8 mouse cellular contexts compared by ENCODE assay signal in genomic region chr5:123682372-123682771, GRCm38 (mm10). TPM values are rescaled to one million over a fixed set of nuclear protein-coding genes. Genes with fewer than 3 reads are reported as not detected.
DNase-seq lines count a peak whose midpoint lies in the region; ATAC-seq and TF ChIP-seq lines count a peak whose summit lies in the region.

No protein-coding gene starts in this region.

- H3K9me3 ChIP-seq in kidney, embryonic 14.5 days (ENCODE audit: control insufficient read depth, low read length), result no peaks in the 10 kb centered on the region
- H3K9me3 ChIP-seq in hindbrain, postnatal 0 days (ENCODE audit: low read length), result no peaks in the 10 kb centered on the region
- H3K9me3 ChIP-seq in midbrain, embryonic 13.5 days, result no peaks in the 10 kb centered on the region

- DNase-seq in kidney, adult 18-20 months, result no peak
- DNase-seq in hindbrain, postnatal 0 days (ENCODE audit: low spot score), result no peak
- no peak for DNase-seq in ovary, postnatal 10 days (ENCODE audit: low spot score)
- DNase-seq in frontal cortex, postnatal 14 days (ENCODE audit: low spot score in 2 of 2), result no peak
- no peak for DNase-seq in urinary bladder, adult 18-20 months (ENCODE audit: low spot score in 2 of 2)

- no peak for ATAC-seq in kidney, embryonic 14.5 days (ENCODE audit: low FRiP score, low TSS enrichment)
- ATAC-seq in hindbrain, postnatal 0 days, result no peak
- ATAC-seq in midbrain, embryonic 13.5 days, result no peak

- peak overlapping the region; percentile 95 for H3K4me2 ChIP-seq in kidney, embryonic 14.5 days (replicated peaks; ENCODE audit: low read depth, low read length)
- H3K4me2 ChIP-seq in hindbrain, postnatal 0 days (ENCODE audit: low read depth, low read length), result peak overlapping the region; percentile 76
- H3K4me2 ChIP-seq in midbrain, embryonic 13.5 days (replicated peaks), result peak overlapping the region; percentile 64

- H3K4me1 ChIP-seq in kidney, embryonic 14.5 days (ENCODE audit: control insufficient read depth, insufficient read depth, low read length), result peaks cover 13% of the 10 kb centered on the region
- H3K4me1 ChIP-seq in brown adipose tissue, adult 24 weeks (ENCODE audit: control insufficient read depth, insufficient read depth, insufficient read length, low read length), result peaks cover 19% of the 10 kb centered on the region
- H3K4me1 ChIP-seq in hindbrain, postnatal 0 days (ENCODE audit: insufficient read depth, low read length), result 0 out of 2 replicates have a peak, but pooled peaks cover 2% of the 10 kb centered on the region
- H3K4me1 ChIP-seq in midbrain, embryonic 13.5 days (replicated peaks), result peaks cover 42% of the 10 kb centered on the region

- H3K4me3 ChIP-seq in kidney, embryonic 14.5 days (ENCODE audit: low read length), result peak overlapping the region; percentile 72; the same call in 1 of the 2 replicates
- H3K4me3 ChIP-seq in brown adipose tissue, adult 24 weeks (ENCODE audit: insufficient read depth, low read depth, low read length), result peak overlapping the region; percentile 2
- peak overlapping the region; percentile 96 for H3K4me3 ChIP-seq in hindbrain, postnatal 0 days (ENCODE audit: low read length)
- H3K4me3 ChIP-seq in midbrain, embryonic 13.5 days (replicated peaks), result peak overlapping the region; percentile 95

- TF ChIP-seq CTCF in hindbrain, postnatal 0 days (IDR thresholded peaks at IDR 0.05; ENCODE audit: low read depth), result no peak

- H3K27me3 ChIP-seq in kidney, embryonic 14.5 days (ENCODE audit: control insufficient read depth, insufficient read depth, low read length), result no peaks in the 10 kb centered on the region
- no peaks in the 10 kb centered on the region for H3K27me3 ChIP-seq in hindbrain, postnatal 0 days (ENCODE audit: insufficient read depth, low read length)
- H3K27me3 ChIP-seq in midbrain, embryonic 13.5 days, result no peaks in the 10 kb centered on the region

- WGBS in kidney, embryonic 14.5 days, result 36% methylated on average over 4 of the region's 4 CpGs
- 40% methylated on average over 4 of the region's 4 CpGs for WGBS in hindbrain, postnatal 0 days
- 48% methylated on average over 4 of the region's 4 CpGs for WGBS in midbrain, embryonic 13.5 days

- no peak overlapping the region for H3K27ac ChIP-seq in kidney, embryonic 14.5 days (ENCODE audit: low read depth, low read length)
- H3K27ac ChIP-seq in brown adipose tissue, adult 24 weeks (replicated peaks; ENCODE audit: low read depth, low read length), result peak overlapping the region; percentile 45
- no peak overlapping the region for H3K27ac ChIP-seq in hindbrain, postnatal 0 days
- peak overlapping the region; percentile 5; the same call in 1 of the 2 replicates for H3K27ac ChIP-seq in midbrain, embryonic 13.5 days

- H3K36me3 ChIP-seq in kidney, embryonic 14.5 days (ENCODE audit: control insufficient read depth, insufficient read depth, low read length), result 0 out of 2 replicates have a peak, but pooled peaks cover under 1% of the 10 kb centered on the region
- H3K36me3 ChIP-seq in hindbrain, postnatal 0 days (ENCODE audit: insufficient read depth, low read length), result no peaks in the 10 kb centered on the region
- 0 out of 2 replicates have a peak, but pooled peaks cover 1% of the 10 kb centered on the region for H3K36me3 ChIP-seq in midbrain, embryonic 13.5 days

- H3K9ac ChIP-seq in kidney, embryonic 14.5 days (ENCODE audit: low read depth, low read length), result no peak overlapping the region
- H3K9ac ChIP-seq in hindbrain, postnatal 0 days (replicated peaks; ENCODE audit: low read length), result 0 out of 2 replicates have a peak overlapping the region, but pooled peaks have one; percentile 96
- peak overlapping the region; percentile 99 for H3K9ac ChIP-seq in midbrain, embryonic 13.5 days (replicated peaks)

RNA-seq across cellular contexts. Expression of gene Clip1, which starts 2.0 kb away (rescaled TPM):
- 20.7 and 32.6 TPM in 2 replicates for polyA plus RNA-seq in kidney, embryonic 14.5 days (2014; fragmentation: Nextera tagmentation; extraction: Ambion mirVana)
- polyA plus RNA-seq in brown adipose tissue, adult 24 weeks (2012; ENCODE audit: insufficient read depth, insufficient read length, missing spikeins), result 38.1 and 45.0 TPM in 2 replicates
- 47.3 and 58.0 TPM in 2 replicates for total RNA-seq in hindbrain, postnatal 0 days (2014; rRNA removed)
- polyA plus RNA-seq in hindbrain, postnatal 0 days (2015; fragmentation: Nextera tagmentation; extraction: Ambion mirVana), result 68.6 and 71.6 TPM in 2 replicates
- polyA plus RNA-seq in midbrain, embryonic 13.5 days (2015; fragmentation: Nextera tagmentation; extraction: Ambion mirVana), result 81.1 and 81.2 TPM in 2 replicates

RNA-seq across cellular contexts. Expression of gene Zcchc8, which starts 38.5 kb away (rescaled TPM):
- polyA plus RNA-seq in kidney, embryonic 14.5 days (2014; fragmentation: Nextera tagmentation; extraction: Ambion mirVana), result 75.3 and 101 TPM in 2 replicates
- 17.6 and 22.1 TPM in 2 replicates for polyA plus RNA-seq in brown adipose tissue, adult 24 weeks (2012; ENCODE audit: insufficient read depth, insufficient read length, missing spikeins)
- total RNA-seq in hindbrain, postnatal 0 days (2014; rRNA removed), result 23.9 and 26.5 TPM in 2 replicates
- polyA plus RNA-seq in hindbrain, postnatal 0 days (2015; fragmentation: Nextera tagmentation; extraction: Ambion mirVana), result 40.0 and 46.8 TPM in 2 replicates
- polyA plus RNA-seq in midbrain, embryonic 13.5 days (2015; fragmentation: Nextera tagmentation; extraction: Ambion mirVana), result 81.8 and 83.6 TPM in 2 replicates

Comparison
In these comparisons a context has a peak if more than half of its experiments do, and no peak if none do; other contexts are left out.
1. H3K27ac ChIP-seq: peak in brown adipose tissue, adult 24 weeks (single experiment) and midbrain, embryonic 13.5 days (single experiment); none in kidney, embryonic 14.5 days (single experiment) and hindbrain, postnatal 0 days (single experiment).
2. H3K4me3 ChIP-seq: peak in every context shown above with its lines; median percentile 96 in hindbrain, postnatal 0 days; 95 in midbrain, embryonic 13.5 days; 72 in kidney, embryonic 14.5 days; 2 in brown adipose tissue, adult 24 weeks.
3. Peak in every context shown above with its lines, with median percentiles within 50 percentile points of each other: H3K4me2 ChIP-seq.